16 mouse cellular contexts compared by ENCODE assay signal in genomic region chr14:25064190-25064947, GRCm38 (mm10).
DNase-seq lines count a peak whose midpoint lies in the region; ATAC-seq lines count a peak whose summit lies in the region.
"Had no signal": no experiment of that assay in that cellular context is flagged by ENCODE, and none has a peak within 500 bp of the region (broad histone marks: within the 10 kb centered on the region; RNA-seq: fewer than 3 reads in every experiment).

No protein-coding gene starts in this region.

- no peaks in the 10 kb centered on the region for H3K9me3 ChIP-seq in heart, embryonic 10.5 days
- no peaks in the 10 kb centered on the region for H3K9me3 ChIP-seq in neural tube, embryonic 12.5 days
- H3K9me3 ChIP-seq in neural tube, embryonic 13.5 days, result no peaks in the 10 kb centered on the region
- H3K9me3 ChIP-seq: megakaryocyte, embryonic 14.5 days had no signal

- peaks cover 60% of the 10 kb centered on the region for H3K4me1 ChIP-seq in heart, embryonic 10.5 days
- H3K4me1 ChIP-seq in neural tube, embryonic 12.5 days, result peaks cover 33% of the 10 kb centered on the region
- peaks cover 55% of the 10 kb centered on the region for H3K4me1 ChIP-seq in neural tube, embryonic 13.5 days (replicated peaks)
- H3K4me1 ChIP-seq: megakaryocyte, embryonic 14.5 days had no signal

- H3K4me3 ChIP-seq in heart, embryonic 10.5 days, result no peak overlapping the region
- H3K4me3 ChIP-seq in neural tube, embryonic 12.5 days, result no peak overlapping the region
- H3K4me3 ChIP-seq in neural tube, embryonic 13.5 days, result no peak overlapping the region
- H3K4me3 ChIP-seq: erythroblast, embryonic 14.5 days; layer of hippocampus, adult 2 months; megakaryocyte, embryonic 14.5 days had no signal

- H3K9ac ChIP-seq in neural tube, embryonic 12.5 days, result no peak overlapping the region
- H3K9ac ChIP-seq in neural tube, embryonic 13.5 days, result peak overlapping the region; percentile 42
- H3K9ac ChIP-seq: lung, embryonic 14.5 days had no signal

- peak overlapping the region; percentile 67 for H3K27ac ChIP-seq in heart, embryonic 10.5 days
- no peak overlapping the region for H3K27ac ChIP-seq in neural tube, embryonic 12.5 days
- H3K27ac ChIP-seq in neural tube, embryonic 13.5 days (replicated peaks), result no peak overlapping the region
- H3K27ac ChIP-seq: layer of hippocampus, adult 2 months; stomach, postnatal 0 days had no signal

- no peak for DNase-seq in heart, embryonic 10.5 days (ENCODE audit: low spot score)
- no peak for DNase-seq in heart, postnatal 4 days
- DNase-seq in neural tube, embryonic 10.5 days (ENCODE audit: extremely low spot score, low spot score), result no peak
- no peak for DNase-seq in layer of hippocampus, adult 8-10 months (ENCODE audit: low spot score in 2 of 2)
- DNase-seq in left cerebral cortex, adult 9 months (ENCODE audit: low spot score in 2 of 2), result no peak
- DNase-seq: cerebellum, adult 9-10 months; gastrocnemius, postnatal 14 days; lung, embryonic 14.5 days had no signal

- 53% methylated on average over 8 of the region's 8 CpGs for WGBS in heart, embryonic 10.5 days
- 59% methylated on average over 8 of the region's 8 CpGs for WGBS in neural tube, embryonic 12.5 days
- WGBS in neural tube, embryonic 13.5 days, result 58% methylated on average over 8 of the region's 8 CpGs

- no peak overlapping the region for H3K4me2 ChIP-seq in neural tube, embryonic 12.5 days (replicated peaks)
- H3K4me2 ChIP-seq in neural tube, embryonic 13.5 days, result no peak overlapping the region
- H3K4me2 ChIP-seq: lung, embryonic 14.5 days had no signal

- H3K27me3 ChIP-seq in heart, embryonic 10.5 days (ENCODE audit: insufficient read depth, poor library complexity, severe bottlenecking), result 0 out of 2 replicates have a peak, but pooled peaks cover 6% of the 10 kb centered on the region
- no peaks in the 10 kb centered on the region for H3K27me3 ChIP-seq in neural tube, embryonic 12.5 days (replicated peaks)
- H3K27me3 ChIP-seq in neural tube, embryonic 13.5 days, result peaks cover 5% of the 10 kb centered on the region; the same call in 1 of the 2 replicates

- H3K36me3 ChIP-seq in heart, embryonic 10.5 days, result no peaks in the 10 kb centered on the region
- H3K36me3 ChIP-seq in neural tube, embryonic 12.5 days, result no peaks in the 10 kb centered on the region
- no peaks in the 10 kb centered on the region for H3K36me3 ChIP-seq in neural tube, embryonic 13.5 days

- 0 out of 2 replicates have a peak, but pooled peaks have one; percentile 16 for ATAC-seq in neural tube, embryonic 12.5 days (ENCODE audit: low FRiP score, low read depth)
- no peak for ATAC-seq in neural tube, embryonic 13.5 days (ENCODE audit: low read depth)
- ATAC-seq: activated CD4-positive, CD25-positive, alpha-beta regulatory T cell, adult 4 months; intestine, postnatal 0 days had no signal
